Mouse (Mus musculus): ENCODE measurements around the gene Cebpzos.

DNA sequence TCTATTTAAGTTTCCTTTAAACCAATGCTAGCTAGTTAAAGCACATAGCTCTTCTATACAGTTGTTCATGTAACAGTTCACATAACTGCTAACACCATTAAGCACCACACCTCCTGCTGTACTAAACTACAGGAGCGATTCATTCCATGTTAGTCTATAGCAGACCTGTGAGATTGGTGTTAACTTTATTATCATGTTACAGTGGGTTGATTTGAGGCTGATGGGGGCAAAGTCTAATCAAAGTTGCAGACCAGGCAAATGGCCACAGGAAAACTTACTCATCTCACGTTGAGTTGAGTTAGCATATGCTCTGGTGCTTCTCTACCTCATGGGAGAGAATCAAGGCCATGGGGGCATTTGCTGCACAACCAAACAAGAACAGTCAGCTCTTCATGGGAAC, 6.9 kb upstream of the Cebpzos start:
- TF ChIP-seq CTCF (IDR thresholded peaks at IDR 0.05; ENCODE audit: low read depth, low read length) (no peak), POLR2A (IDR thresholded peaks at IDR 0.05; ENCODE audit: borderline replicate concordance, low read depth, low read length) (no peak)

Data from bone marrow macrophage, adult 2 months (primary cell).